Comparison of ENCODE assay signal across 18 mouse cellular contexts in genomic region chr13:112733311-112733710, GRCm38 (mm10).
DNase-seq lines count a peak whose midpoint lies in the region; ATAC-seq and TF ChIP-seq lines count a peak whose summit lies in the region.
"Had no signal": no experiment of that assay in that cellular context is flagged by ENCODE, and none has a peak within 500 bp of the region (broad histone marks: within the 10 kb centered on the region; RNA-seq: fewer than 3 reads in every experiment).

No protein-coding gene starts in this region.

- WGBS in intestine, postnatal 0 days, result 80% methylated on average over 12 of the region's 12 CpGs
- 93% methylated on average over 12 of the region's 12 CpGs for WGBS in intestine, embryonic 15.5 days
- WGBS in midbrain, embryonic 11.5 days, result 91% methylated on average over 12 of the region's 12 CpGs
- 89% methylated on average over 12 of the region's 12 CpGs for WGBS in midbrain, embryonic 14.5 days

- H3K4me2 ChIP-seq in intestine, postnatal 0 days (replicated peaks; ENCODE audit: low read depth), result no peak overlapping the region
- H3K4me2 ChIP-seq in intestine, embryonic 15.5 days (replicated peaks), result no peak overlapping the region
- no peak overlapping the region for H3K4me2 ChIP-seq in midbrain, embryonic 11.5 days
- H3K4me2 ChIP-seq in midbrain, embryonic 14.5 days (ENCODE audit: low read length), result no peak overlapping the region

- TF ChIP-seq CTCF in intestine, postnatal 0 days (IDR thresholded peaks at IDR 0.05; ENCODE audit: low read depth), result no peak

- no peak overlapping the region for H3K4me3 ChIP-seq in intestine, postnatal 0 days (ENCODE audit: low read depth, low read length)
- no peak overlapping the region for H3K4me3 ChIP-seq in intestine, embryonic 15.5 days (replicated peaks)
- no peak overlapping the region for H3K4me3 ChIP-seq in midbrain, embryonic 11.5 days (ENCODE audit: low read depth, low read length)
- H3K4me3 ChIP-seq in midbrain, embryonic 14.5 days (replicated peaks; ENCODE audit: low read depth, low read length), result no peak overlapping the region

- H3K27ac ChIP-seq in intestine, postnatal 0 days (ENCODE audit: low read depth, low read length), result no peak overlapping the region
- no peak overlapping the region for H3K27ac ChIP-seq in intestine, embryonic 15.5 days
- H3K27ac ChIP-seq in midbrain, embryonic 11.5 days (ENCODE audit: low read depth, low read length), result no peak overlapping the region
- H3K27ac ChIP-seq in midbrain, embryonic 14.5 days (replicated peaks; ENCODE audit: low read depth, low read length), result no peak overlapping the region

- H3K4me1 ChIP-seq in intestine, postnatal 0 days (replicated peaks; ENCODE audit: control insufficient read depth, insufficient read depth, low read length), result no peaks in the 10 kb centered on the region
- peaks cover 5% of the 10 kb centered on the region; the same call in 1 of the 2 replicates for H3K4me1 ChIP-seq in intestine, embryonic 15.5 days (replicated peaks)
- H3K4me1 ChIP-seq in midbrain, embryonic 11.5 days (ENCODE audit: control insufficient read depth, insufficient read depth, low read length), result no peaks in the 10 kb centered on the region
- no peaks in the 10 kb centered on the region for H3K4me1 ChIP-seq in midbrain, embryonic 14.5 days (ENCODE audit: control insufficient read depth, insufficient read depth, low read length)

- H3K9me3 ChIP-seq in intestine, postnatal 0 days (ENCODE audit: control insufficient read depth), result no peaks in the 10 kb centered on the region
- no peaks in the 10 kb centered on the region for H3K9me3 ChIP-seq in intestine, embryonic 15.5 days
- H3K9me3 ChIP-seq in midbrain, embryonic 11.5 days (ENCODE audit: control insufficient read depth, low read length), result no peaks in the 10 kb centered on the region
- no peaks in the 10 kb centered on the region for H3K9me3 ChIP-seq in midbrain, embryonic 14.5 days (ENCODE audit: control insufficient read depth, low read length)

- no peaks in the 10 kb centered on the region for H3K36me3 ChIP-seq in intestine, postnatal 0 days (ENCODE audit: control insufficient read depth, insufficient read depth)
- no peaks in the 10 kb centered on the region for H3K36me3 ChIP-seq in intestine, embryonic 15.5 days
- no peaks in the 10 kb centered on the region for H3K36me3 ChIP-seq in midbrain, embryonic 11.5 days (ENCODE audit: control insufficient read depth, insufficient read depth, low read length)
- peaks cover 13% of the 10 kb centered on the region; the same call in 1 of the 2 replicates for H3K36me3 ChIP-seq in midbrain, embryonic 14.5 days (ENCODE audit: control insufficient read depth, insufficient read depth, low read length)

- peak; percentile 59 for DNase-seq in midbrain, embryonic 11.5 days (ENCODE audit: low spot score, missing footprints)
- no peak for DNase-seq in midbrain, embryonic 14.5 days
- DNase-seq: adrenal gland, adult 2 months; adrenal gland, adult 8-10 months; adrenal gland, postnatal 10 days; adrenal gland, postnatal 14 days; adrenal gland, postnatal 25 days; adrenal gland, postnatal 36 days; B cell, adult 2 months; cerebellum, adult 11 months; cerebellum, adult 11-12 months; cerebellum, adult 18-20 months had no signal

- no peaks in the 10 kb centered on the region for H3K27me3 ChIP-seq in intestine, postnatal 0 days (replicated peaks; ENCODE audit: control insufficient read depth, insufficient read depth, low read length)
- H3K27me3 ChIP-seq in intestine, embryonic 15.5 days (replicated peaks), result no peaks in the 10 kb centered on the region
- no peaks in the 10 kb centered on the region for H3K27me3 ChIP-seq in midbrain, embryonic 11.5 days (ENCODE audit: control insufficient read depth, insufficient read depth, low read length)
- H3K27me3 ChIP-seq in midbrain, embryonic 14.5 days (ENCODE audit: control insufficient read depth, insufficient read depth, low read length), result no peaks in the 10 kb centered on the region
- H3K27me3 ChIP-seq: CH12.LX, Patski had no signal

- peak; percentile 71; the same call in 1 of the 2 replicates for ATAC-seq in intestine, postnatal 0 days
- ATAC-seq in intestine, embryonic 15.5 days, result no peak
- no peak for ATAC-seq in midbrain, embryonic 11.5 days (ENCODE audit: low FRiP score)
- no peak for ATAC-seq in midbrain, embryonic 14.5 days (ENCODE audit: low FRiP score, low TSS enrichment)
- ATAC-seq: activated CD4-positive, CD25-positive, alpha-beta regulatory T cell, adult 4 months; CD4-positive, CD25-positive, alpha-beta regulatory T cell, adult 4 months; Patski had no signal

- no peak overlapping the region for H3K9ac ChIP-seq in intestine, postnatal 0 days (ENCODE audit: low read depth, low read length)
- no peak overlapping the region for H3K9ac ChIP-seq in intestine, embryonic 15.5 days
- H3K9ac ChIP-seq in midbrain, embryonic 11.5 days (ENCODE audit: low read length), result no peak overlapping the region
- no peak overlapping the region for H3K9ac ChIP-seq in midbrain, embryonic 14.5 days (replicated peaks; ENCODE audit: low read length)
